Mouse (Mus musculus) stomach, postnatal 0 days (tissue): ENCODE data around the gene Zfp62. TPM values are rescaled to one million over a fixed set of nuclear protein-coding genes. Genes with fewer than 3 reads are reported as not detected.

Source experiments
- ATAC-seq: fragments of 200-750 bp; cut with Nextera tagmentation; 2 replicates; pipeline ENCODE4 v1.8.0; 2017; ENCODE audit not compliant: low FRiP score, low TSS enrichment
- DNase-seq: peaks from one replicate; pipeline ENCODE4 v3.0.0-alpha.2; 2016; ENCODE audit warnings: low spot score
- H3K27ac ChIP-seq: fragments of 300-500 bp; sonication (generic); replicated peaks from 2 replicates; pipeline ENCODE4 v1.5.1; 2014; ENCODE audit warnings: mild to moderate bottlenecking, control low read depth
- H3K27me3 ChIP-seq: fragments of 300-500 bp; sonication (generic); 2 replicates; pipeline ENCODE4 v1.6.1; 2014; ENCODE audit warnings: low read length; ENCODE audit not compliant: control insufficient read depth, insufficient read depth
- H3K36me3 ChIP-seq: fragments of 300-500 bp; sonication (generic); 2 replicates; pipeline ENCODE4 v1.6.1; 2014; ENCODE audit warnings: low read length, mixed read lengths; ENCODE audit not compliant: control insufficient read depth, insufficient read depth
- H3K4me1 ChIP-seq: fragments of 300-500 bp; sonication (generic); replicated peaks from 2 replicates; pipeline ENCODE4 v1.6.1; 2014; ENCODE audit warnings: antibody characterized with exemption; ENCODE audit not compliant: control insufficient read depth, insufficient read depth
- H3K4me2 ChIP-seq: fragments of 300-500 bp; sonication (generic); replicated peaks from 2 replicates; pipeline ENCODE4 v1.6.1; 2014; ENCODE audit warnings: low read depth, mild to moderate bottlenecking, control low read depth, moderate library complexity
- H3K4me3 ChIP-seq: fragments of 300-500 bp; sonication (generic); 2 replicates; pipeline ENCODE4 v1.5.1; 2014; ENCODE audit warnings: low read depth, low read length, control low read depth
- H3K9ac ChIP-seq: fragments of 300-500 bp; sonication (generic); 2 replicates; pipeline ENCODE4 v1.6.1; 2014; ENCODE audit warnings: mild to moderate bottlenecking, low read length, control low read depth, mixed read lengths
- H3K9me3 ChIP-seq: fragments of 300-500 bp; sonication (generic); 2 replicates; pipeline ENCODE4 v1.6.1; 2016; ENCODE audit warnings: low read length; ENCODE audit not compliant: control insufficient read depth
- CTCF ChIP-seq: IDR thresholded peaks from 2 replicates; pipeline ENCODE4 v1.5.1; 2016; ENCODE audit warnings: antibody characterized with exemption, low read depth, mild to moderate bottlenecking, moderate library complexity
- EP300 ChIP-seq: optimal IDR thresholded peaks from 2 replicates; pipeline ENCODE3; 2016; ENCODE audit warnings: antibody characterized with exemption
- WGBS: fragments of 180-500 bp; shearing (Covaris S2); extraction: QIAGEN DNeasy Blood & Tissue Kit; methylation state at CpG from one replicate; pipeline ENCODE4 v1.1.7; 2014; 5-methylcytosine and 5-hydroxymethylcytosine counted together
- polyA plus RNA-seq: library from polyadenylated mRNA; unstranded; fragments of >200 nt; fragmentation: Nextera tagmentation; extraction: Ambion mirVana; gene quantifications from 2 replicates; pipeline ENCODE4 v1.2.1, GENCODE M21; 2015

Gene Zfp62
- polyA plus RNA-seq, 1 experiment from 2014 or later = 10.0 TPM

DNA sequence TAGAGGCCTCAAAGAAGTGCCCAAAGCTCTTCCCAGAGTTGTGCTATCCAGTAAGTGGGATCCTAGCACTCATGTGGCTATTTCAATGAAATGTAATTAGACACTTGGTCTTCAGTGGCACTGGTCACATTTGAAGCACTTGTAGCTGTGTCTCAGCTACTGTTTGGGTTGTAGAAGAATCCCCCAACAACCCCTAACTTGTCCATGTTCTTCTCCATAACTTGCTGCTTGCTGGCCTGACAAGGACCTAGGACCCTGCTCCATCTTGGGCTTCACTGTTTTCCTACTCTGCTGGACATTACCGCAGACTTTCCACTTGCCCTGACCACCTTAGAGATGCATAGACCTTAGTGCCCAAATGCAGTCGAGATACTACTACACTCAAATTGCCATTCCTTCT is 1.0 kb upstream of the Zfp62 start:
- TF ChIP-seq CTCF = no peak
- TF ChIP-seq EP300 = no peak
- Histone ChIP-seq H3K9me3 (no peaks in the 10 kb centered on the region), H3K4me3 (peak overlapping the region; percentile 85), H3K27ac (peak overlapping the region; percentile 99), H3K36me3 (no peaks in the 10 kb centered on the region), H3K4me2 (peak overlapping the region; percentile 83), H3K27me3 (no peaks in the 10 kb centered on the region), H3K4me1 (peaks cover 4% of the 10 kb centered on the region; the same call in 1 of the 2 replicates), H3K9ac (peak overlapping the region; percentile 93)
- DNase-seq (no peak), ATAC-seq (no peak)
- WGBS = 40% methylated on average over 2 of the region's 2 CpGs

DNA sequence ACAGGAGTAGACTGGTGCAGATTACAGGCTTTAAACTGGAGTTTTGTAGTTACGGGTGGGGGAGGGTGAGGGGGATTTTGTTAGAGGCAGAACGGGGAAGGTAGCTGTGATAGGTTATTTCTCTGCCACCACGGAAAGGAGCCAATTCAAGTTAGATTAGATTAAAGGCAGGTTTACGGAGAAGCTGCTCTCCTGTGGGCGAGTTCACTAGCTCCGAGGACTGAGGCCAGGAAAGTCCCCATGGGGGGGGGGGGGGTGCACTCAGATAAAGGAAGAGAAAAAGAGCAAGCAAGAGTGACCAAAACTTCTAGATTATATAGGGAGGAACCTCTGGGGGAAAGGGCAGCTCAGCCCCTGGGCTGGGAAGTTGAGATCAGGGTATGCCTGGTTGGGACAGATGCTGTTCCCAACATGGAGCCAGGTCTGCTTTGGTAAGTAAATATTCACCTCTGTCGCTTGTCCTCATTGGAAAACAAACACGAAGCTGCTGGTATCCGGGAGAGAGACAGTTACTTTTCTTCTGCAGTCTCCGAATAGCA is 500 bp upstream of the Zfp62 start:
- H3K36me3 ChIP-seq = no peaks in the 10 kb centered on the region
- H3K4me1 ChIP-seq = peaks cover 4% of the 10 kb centered on the region; the same call in 1 of the 2 replicates
- no peaks in the 10 kb centered on the region for H3K9me3 ChIP-seq
- no peaks in the 10 kb centered on the region for H3K27me3 ChIP-seq
- H3K4me3 ChIP-seq = peak overlapping the region; percentile 85
- H3K9ac ChIP-seq = peak overlapping the region; percentile 93
- TF ChIP-seq EP300 (no peak), CTCF (no peak)
- under 1% methylated on average over 10 of the region's 10 CpGs for WGBS
- H3K27ac ChIP-seq = peak overlapping the region; percentile 99
- peak; percentile 50 for DNase-seq
- ATAC-seq = peak; percentile 18
- peak overlapping the region; percentile 83 for H3K4me2 ChIP-seq

- peak; percentile 68 for DNase-seq
- peaks cover 4% of the 10 kb centered on the region; the same call in 1 of the 2 replicates for H3K4me1 ChIP-seq
- TF ChIP-seq EP300 = no peak
- no peak for TF ChIP-seq CTCF
- no peaks in the 10 kb centered on the region for H3K9me3 ChIP-seq
- WGBS = 0% methylated on average over 24 of the region's 24 CpGs
- H3K27me3 ChIP-seq = no peaks in the 10 kb centered on the region
- H3K27ac ChIP-seq = peak overlapping the region; percentile 99
- H3K9ac ChIP-seq = peak overlapping the region; percentile 93
- peak overlapping the region; percentile 85 for H3K4me3 ChIP-seq
- ATAC-seq = peak; percentile 72
- peak overlapping the region; percentile 83 for H3K4me2 ChIP-seq
- H3K36me3 ChIP-seq = no peaks in the 10 kb centered on the region
These were observed 842 bp downstream of the Zfp62 start for GRCm38 (mm10) chr11:49203771-49204497.

DNA sequence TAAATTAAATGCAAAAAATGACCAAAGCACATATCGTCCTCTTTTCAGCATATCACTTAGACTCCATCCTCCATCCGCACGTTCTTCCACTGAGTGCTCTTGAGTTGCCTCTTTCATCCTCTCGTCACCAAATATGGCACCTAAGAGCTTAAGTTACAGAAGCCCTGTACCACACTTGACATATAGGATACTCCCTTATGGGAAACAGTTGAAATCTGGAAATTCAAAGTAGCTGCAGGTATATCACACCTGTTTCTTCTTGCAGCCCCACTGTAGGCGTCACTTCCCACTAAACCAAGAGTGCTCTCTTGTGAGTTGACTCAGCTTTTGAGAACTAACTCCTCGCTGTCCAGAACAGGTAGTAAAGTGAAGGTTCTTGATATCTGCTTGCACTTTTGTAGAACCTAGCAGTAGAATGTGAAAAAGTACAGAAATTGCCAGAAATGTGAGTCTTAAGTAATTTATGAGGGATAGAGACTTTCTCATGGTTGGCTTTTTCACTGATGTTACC is 2.0 kb downstream of the Zfp62 start:
- H3K4me2 ChIP-seq = peak overlapping the region; percentile 83; the same call in 1 of the 2 replicates
- H3K36me3 ChIP-seq = no peaks in the 10 kb centered on the region
- H3K27me3 ChIP-seq = no peaks in the 10 kb centered on the region
- H3K9ac ChIP-seq = no peak overlapping the region
- H3K9me3 ChIP-seq = no peaks in the 10 kb centered on the region
- TF ChIP-seq CTCF (no peak), EP300 (no peak)
- no peak for ATAC-seq
- DNase-seq = no peak
- 71% methylated on average over 6 of the region's 6 CpGs for WGBS
- no peak overlapping the region for H3K4me3 ChIP-seq
- no peak overlapping the region for H3K27ac ChIP-seq
- peaks cover 4% of the 10 kb centered on the region; the same call in 1 of the 2 replicates for H3K4me1 ChIP-seq

DNA sequence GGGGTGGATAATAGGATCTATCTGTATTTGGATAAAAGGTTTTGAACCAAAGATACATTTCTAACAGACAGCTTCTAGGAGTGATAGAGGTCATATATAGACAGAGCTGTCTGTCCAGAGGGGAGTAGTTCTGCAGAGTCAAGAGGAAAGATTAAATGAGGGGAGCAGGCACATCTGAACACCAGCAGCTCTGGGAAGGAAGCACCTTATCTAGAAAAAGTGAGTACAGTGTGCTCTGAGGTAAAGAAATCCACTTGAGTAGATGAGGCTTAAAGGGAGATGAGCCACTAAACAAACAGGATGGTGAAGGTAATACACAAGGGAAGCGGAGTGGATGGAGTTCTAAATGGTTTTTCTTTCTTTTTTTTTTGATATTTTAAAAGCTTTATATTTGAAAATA is 4.4 kb downstream of the Zfp62 start:
- Histone ChIP-seq H3K4me1 (peaks cover 4% of the 10 kb centered on the region; the same call in 1 of the 2 replicates), H3K4me3 (no peak overlapping the region)
- no peak for TF ChIP-seq CTCF
- TF ChIP-seq EP300 = no peak

DNA sequence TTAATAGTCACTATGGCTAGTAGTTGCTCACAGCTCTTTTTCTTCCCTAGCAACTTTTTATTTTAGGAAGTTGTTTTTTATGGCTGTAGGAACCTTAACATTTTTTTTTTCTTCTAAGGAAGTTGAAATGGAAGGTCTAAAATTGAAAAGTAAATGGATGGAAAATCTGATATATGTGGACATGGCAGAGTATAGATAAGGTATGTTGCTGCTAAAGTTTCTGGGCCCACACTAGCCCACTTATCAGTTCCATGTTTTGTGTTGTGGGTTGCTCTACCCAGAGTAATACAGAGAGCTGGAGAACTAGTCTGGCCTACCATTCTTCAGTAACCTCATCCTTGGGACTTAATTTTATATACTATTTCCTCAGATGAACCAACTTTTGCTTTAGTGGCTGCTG is 9.5 kb downstream of the Zfp62 start:
- Histone ChIP-seq H3K4me1 (no peaks in the 10 kb centered on the region), H3K4me2 (no peak overlapping the region), H3K27me3 (no peaks in the 10 kb centered on the region), H3K27ac (no peak overlapping the region), H3K36me3 (peaks cover 16% of the 10 kb centered on the region), H3K9me3 (no peaks in the 10 kb centered on the region), H3K9ac (no peak overlapping the region), H3K4me3 (no peak overlapping the region)
- ATAC-seq (no peak), DNase-seq (no peak)
- TF ChIP-seq EP300 (no peak), CTCF (no peak)

More for the DNA sequence above, 4.4 kb downstream of the Zfp62 start:
- 97% methylated on average over 1 of the region's 1 CpGs for WGBS
- Histone ChIP-seq H3K27me3 (no peaks in the 10 kb centered on the region), H3K9me3 (no peaks in the 10 kb centered on the region), H3K36me3 (no peaks in the 10 kb centered on the region), H3K9ac (no peak overlapping the region), H3K4me2 (no peak overlapping the region), H3K27ac (no peak overlapping the region)
- ATAC-seq (no peak), DNase-seq (no peak)
